Mouse (Mus musculus): ENCODE results near the gene St8sia1.

The St8sia1 gene

DNA sequence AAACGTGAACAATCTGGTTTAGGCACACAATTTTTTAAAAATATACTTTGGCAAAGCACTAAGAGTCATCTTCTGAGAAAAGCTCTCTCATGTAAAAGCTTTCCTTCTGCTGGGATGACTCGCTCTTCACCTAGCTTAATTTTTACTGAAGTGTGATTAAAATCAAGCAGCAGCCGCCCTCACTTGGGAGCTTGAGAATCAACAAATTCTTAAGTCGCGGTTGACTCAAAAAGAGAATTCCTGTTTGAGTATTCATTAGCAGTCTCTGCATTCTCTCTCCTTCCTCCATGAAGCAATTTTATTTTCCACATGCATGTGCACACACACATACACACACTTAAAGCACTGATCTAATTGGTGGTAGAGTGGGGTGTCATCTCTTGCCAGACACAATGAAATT, 138.8 kb downstream of the St8sia1 start:
- DNase-seq (ENCODE audit: low spot score in 2 of 2): no peak

DNA sequence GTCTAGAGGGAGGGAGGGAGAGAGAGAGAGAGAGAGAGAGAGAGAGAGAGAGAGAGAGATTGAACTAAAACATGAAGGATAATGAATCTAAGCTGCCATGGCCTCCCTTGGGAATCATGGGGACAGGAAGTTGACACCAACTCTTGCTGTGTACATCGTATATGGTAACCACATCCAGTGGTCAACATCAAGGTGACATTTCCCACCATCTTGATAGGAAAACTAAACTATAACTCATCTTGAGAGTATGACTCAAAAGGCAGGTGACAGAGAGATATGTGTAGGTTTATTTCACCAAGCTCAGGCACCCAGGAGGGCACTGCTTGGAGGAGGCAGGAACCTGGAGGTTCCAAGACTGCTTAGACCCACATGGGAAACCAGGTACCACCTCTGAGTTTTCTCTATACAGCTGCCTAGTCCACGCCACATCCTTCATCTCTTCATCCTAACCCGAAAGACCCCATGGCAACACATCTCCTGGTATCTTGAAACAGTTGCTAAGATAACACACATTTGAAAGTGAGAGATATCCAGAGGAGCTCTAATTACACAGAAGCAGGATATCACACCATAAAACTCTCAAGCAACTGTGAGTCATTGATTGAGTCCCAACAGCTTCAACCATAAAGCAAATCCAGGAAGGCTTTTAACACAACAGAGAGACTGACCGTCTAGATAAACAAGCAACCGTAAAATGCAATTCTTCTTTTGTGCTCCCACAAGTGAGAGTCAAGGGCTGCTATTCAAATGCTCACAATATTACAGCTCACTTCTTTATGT, 141.1 kb downstream of the St8sia1 start:
- DNase-seq (ENCODE audit: low spot score in 2 of 2): no peak

DNA sequence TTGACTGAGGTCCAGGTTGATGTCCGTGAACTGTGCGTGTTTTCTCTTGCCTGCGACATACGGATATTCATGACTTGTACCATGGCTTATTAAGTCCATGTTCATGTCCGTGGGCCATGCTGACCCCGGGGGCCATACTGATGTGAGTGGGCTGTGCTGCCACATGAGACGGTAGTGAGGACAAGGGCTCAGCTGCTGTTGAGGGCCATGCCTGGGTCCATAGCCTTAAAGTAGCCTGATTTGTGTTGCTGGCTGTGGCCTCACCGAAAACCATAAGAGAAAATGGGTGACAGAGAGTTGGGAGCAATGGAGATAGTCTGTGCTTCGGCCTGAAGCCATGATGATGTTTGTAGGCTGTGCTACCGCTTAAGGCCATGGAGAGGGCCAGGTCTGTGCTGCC, 145.9 kb downstream of the St8sia1 start:
- DNase-seq (ENCODE audit: low spot score in 2 of 2): no peak

DNA sequence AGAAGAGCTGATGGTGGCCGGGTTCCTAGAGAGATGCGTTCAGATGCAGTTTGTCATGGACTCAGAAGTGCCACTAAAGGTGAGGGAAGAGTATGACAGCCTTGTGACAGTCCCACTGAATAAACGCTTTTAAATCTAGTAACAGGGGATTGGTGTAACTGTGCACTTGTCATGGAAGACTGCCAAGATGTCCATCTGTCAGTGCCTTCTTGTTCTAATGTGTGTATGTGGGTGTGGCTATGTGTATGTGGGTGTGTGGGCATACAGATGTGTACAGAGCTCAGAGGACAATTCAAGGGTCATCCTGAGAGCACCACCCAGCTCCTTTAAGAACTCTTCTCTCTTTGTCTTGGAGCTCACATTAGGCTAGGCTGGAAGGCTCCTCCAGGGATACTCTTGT, 148.7 kb downstream of the St8sia1 start:
- DNase-seq (ENCODE audit: low spot score in 2 of 2): no peak

DNA sequence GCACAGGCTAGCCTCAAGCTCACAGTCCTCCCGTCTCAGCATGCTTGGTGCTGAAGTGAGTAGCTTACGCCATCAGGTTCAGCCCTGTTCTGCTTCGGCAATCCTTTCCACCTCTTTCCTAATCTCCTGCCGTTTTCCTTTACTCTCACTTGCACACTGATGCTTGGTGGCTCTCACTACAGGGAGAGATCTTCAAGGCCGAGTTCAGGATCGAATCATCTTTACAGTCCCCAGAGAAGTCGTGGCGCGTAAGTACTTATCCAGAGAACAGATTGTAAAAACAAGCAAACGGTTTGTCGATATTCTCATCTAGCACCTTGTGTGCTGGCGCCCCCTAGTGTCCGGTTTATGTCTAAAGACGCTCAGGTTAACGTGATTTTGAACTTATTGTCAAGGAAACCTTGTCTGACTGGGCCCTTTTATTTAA, 149.7 kb downstream of the St8sia1 start:
- peak; percentile 72 to 93 for DNase-seq (ENCODE audit: low spot score in 2 of 2)

DNA sequence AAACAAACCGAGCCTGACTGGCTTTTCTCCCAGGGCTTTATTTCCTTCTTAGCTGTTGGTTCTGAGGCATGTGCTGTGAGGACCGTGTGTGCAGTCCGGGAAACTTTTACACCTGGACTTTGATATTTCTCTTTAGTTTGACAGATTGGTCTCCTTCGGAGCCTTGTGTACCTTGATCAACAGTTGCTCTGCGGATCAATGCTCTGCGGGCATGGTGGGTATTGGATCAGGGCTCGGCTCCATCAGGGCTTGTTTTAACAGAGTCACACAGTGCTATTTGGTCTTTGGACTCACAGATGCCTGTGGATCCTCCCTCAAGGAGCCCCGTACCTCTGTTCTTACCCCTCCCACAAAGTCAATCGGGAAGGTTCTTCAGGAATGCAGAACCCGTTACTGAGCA, 150.2 kb downstream of the St8sia1 start:
- DNase-seq (ENCODE audit: low spot score in 2 of 2): no peak

DNA sequence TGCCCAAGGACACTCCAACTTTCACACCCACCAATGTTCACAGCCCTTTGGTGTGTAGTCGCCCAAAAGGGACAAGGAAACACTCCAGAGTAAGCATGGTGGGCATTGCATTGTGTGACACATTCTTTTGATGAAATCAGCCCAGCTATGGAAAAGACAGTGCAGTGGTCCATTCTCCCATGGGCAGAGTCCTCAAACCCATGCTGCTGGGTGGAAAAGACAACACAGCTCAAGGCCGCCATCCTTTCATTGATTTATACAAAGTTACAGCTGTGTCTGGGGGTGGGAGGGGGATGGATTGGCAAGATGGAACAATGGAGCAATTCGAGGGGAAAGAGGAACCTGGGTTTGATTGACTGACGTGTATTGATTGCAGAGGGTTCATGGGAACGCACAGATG, 151.3 kb downstream of the St8sia1 start:
- no peak for DNase-seq (ENCODE audit: low spot score in 2 of 2)

DNA sequence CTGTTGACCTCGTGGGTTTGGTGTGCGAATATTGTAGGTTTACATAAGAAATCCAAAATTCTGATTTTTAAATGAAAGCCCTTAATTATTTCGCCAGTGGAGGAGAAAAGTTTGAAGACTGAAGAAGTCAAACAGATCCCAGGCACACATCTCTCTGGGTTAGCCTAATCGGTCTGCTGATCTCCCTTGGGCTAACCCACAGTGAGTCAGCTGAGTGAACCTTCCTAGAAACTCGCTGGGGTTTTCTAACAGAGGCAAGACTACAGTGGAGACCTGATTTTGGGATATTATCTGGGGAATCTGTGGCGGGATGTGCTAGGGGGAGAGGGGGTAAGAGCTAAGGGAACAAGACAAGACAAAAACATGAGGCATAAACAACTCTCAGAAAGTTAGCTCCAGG, 154.0 kb downstream of the St8sia1 start:
- DNase-seq (ENCODE audit: low spot score in 2 of 2): no peak

DNA sequence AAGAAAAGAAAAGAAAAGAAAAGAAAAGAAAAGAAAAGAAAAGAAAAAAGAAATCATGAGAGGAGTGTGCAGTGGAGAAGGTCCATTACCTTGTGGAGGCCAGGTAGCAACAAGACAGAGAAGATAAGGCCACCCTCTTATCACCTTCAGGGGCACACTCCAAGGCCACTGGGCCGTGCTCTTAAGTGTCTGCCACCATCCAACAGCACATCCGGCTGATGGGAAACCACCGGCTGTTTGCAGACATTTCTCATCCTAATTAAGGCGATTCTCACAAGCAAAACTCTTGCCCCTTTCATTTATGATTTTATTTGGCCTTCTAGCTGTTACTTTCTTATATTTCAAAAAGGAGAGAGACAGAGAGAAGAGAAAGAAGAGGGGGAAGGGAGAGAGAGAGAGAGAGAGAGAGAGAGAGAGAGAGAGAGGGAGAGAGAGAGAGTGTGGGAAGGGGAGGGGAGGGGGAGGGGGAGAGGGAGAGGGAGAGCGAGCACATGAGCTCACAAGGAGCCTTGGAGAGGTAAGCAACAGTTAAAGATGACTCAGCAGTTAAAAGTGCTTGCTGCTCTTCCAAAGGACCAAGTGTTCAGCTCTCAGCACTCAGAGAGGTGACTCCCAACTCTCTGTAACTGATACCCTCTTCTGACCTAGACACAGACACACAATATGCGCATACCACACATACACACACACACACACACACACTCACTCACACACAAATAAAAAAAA, 154.7 kb downstream of the St8sia1 start:
- DNase-seq (ENCODE audit: low spot score in 2 of 2): no peak

DNA sequence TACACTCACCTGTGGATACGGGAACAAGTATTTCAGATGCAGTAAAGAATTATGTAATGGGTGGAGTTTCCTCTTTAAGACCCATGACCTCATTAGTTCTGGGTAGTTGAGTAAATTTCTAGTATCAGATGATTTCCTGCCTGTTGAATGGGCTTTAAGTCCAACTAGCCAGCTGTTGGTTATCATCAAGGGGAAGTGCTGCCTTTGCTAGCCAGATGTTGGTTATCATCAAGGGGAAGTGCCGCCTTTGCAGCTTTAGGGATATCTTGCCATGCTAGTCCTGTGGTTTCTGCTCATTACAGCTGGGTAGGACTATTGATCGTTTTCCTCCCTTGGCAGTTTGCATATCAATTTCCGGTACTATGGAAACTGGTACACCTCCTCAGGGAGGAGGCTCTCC, 157.9 kb downstream of the St8sia1 start:
- DNase-seq (ENCODE audit: low spot score in 2 of 2): no peak

DNA sequence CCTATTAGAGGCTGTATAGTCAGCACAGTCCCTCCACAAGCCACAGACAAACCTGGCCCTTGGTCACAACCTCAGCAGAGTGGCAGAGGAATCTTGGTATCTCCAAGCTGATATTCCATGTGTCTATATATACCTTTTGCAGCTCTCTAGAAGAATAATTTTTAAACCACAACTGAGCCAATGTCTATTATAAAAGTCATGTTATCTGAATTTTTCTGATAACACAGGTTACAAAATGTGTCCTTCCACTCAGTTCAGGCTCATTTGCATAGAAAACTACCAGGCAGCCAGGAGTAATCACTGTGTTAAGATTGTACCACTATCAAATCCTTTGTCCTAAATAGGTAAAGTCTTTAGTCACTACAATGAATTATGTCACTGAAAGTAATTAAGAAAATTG, 159.8 kb downstream of the St8sia1 start, which contains the start of gene Sult6b2:
Gene Sult6b2, minus strand, starts transcription at position 101 of the 400 bp plus-strand sequence.
- DNase-seq (ENCODE audit: low spot score in 2 of 2): no peak

DNA sequence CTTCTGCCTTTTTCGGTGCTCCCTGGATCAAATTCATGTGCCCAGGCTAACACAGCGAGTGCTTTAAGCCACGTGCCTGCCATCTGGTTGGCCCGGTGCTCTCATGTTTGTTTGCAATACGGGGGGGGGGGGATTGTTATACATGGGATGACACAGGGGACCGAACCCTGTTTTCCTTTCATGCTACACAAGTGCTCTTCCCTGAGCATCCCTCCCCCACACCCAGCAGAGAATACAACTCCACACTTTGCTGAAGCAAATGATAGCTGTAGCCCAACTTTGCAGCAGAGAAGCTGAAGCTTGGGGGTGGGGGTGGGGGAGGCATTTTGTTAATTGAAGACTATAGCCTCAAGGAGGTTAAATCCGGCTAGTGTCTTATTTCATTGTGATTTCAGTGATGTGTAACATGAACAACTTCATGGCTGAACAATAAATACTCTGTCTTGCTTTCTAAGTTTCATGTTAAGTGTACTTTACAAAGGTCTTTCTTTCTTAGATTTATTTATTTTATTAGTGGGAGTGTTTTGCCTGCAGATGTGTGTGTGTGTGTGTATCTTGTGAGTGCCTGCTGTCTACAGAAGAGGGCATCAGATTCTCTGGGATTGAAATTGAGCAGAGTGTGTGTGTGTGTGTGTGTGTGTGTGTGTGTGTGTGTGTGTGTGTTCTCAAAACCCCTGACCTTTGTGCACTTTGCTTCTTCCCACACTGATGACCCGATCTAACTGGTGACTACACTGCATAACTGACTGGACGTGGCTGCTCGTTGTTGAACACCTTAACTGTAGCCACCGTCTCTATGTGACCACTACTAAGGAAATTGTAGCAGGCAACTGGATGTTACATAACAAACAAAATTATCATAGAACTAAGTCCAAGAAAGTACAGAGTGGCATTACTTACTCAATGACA, 161.4 kb downstream of the St8sia1 start:
- no peak for DNase-seq (ENCODE audit: low spot score in 2 of 2)

DNA sequence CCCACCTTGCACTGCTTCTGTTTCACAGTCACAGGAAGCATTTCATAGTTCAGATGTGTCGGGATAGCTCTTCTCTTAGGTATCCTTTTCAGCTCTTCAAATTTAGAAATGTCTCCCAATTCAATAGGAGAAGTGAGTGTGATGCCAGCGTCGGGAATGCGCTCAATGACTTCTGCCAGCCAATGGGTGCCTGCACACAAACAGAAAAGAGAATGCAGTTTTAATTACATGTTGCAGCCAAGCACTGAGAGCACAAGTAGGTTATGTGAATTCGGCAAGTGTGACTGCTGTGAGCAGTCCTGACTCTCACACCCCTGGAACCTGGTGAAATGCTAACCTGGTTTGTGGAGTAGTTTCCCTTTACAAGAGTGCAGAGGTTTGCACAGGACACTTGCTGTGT, 162.6 kb downstream of the St8sia1 start:
- DNase-seq (ENCODE audit: low spot score in 2 of 2): no peak

DNA sequence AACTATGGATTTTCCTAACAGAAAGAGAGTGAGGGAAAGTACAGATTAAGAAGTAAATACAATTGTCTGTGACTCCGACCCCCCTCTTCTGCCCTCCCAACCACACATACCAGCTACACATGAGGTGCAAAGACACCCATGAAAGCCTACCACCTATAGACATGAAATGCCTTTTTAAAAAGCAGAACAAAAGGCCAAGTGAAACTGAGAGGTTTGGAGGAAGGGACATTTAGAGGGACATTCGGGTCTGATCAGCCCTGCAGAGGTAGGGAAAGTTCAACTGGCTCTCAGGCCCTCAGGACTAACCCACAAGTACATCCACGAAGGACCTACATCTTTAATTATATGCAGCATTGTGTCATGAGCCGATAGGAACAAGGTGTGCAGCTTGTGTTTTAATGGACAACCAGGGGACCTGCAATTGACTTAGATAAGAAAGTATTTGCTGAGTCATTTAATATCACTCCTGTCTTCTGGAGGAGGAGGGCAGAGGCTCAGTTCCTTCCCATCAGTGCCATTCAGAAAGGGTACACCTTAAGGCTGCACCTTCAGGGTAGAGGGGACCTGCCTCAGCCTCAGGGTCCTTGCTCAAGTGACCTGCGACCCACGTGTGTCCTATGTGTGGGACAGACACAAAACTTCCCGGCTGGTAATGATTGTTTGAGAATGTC, 164.4 kb downstream of the St8sia1 start:
- no peak for DNase-seq (ENCODE audit: low spot score in 2 of 2)

DNA sequence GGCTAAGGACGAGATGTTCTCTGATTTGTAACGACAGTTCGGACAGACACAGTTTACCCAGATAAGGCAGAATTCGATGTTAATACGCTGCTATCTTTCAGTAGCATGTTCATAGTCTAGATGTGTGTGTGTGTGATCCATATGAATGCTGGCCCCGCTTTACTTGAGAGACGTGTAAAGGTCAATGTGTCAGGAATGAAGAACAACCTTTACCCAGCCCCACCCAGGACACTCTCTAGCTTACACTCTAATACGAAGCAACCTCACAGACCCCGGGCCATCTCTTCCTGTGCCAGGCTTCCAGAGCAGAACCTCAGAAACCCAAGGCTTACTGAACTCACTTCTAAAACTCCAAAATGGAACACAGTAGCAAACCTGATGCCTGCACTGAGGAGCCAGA, 165.4 kb downstream of the St8sia1 start:
- no peak for DNase-seq (ENCODE audit: low spot score in 2 of 2)

DNA sequence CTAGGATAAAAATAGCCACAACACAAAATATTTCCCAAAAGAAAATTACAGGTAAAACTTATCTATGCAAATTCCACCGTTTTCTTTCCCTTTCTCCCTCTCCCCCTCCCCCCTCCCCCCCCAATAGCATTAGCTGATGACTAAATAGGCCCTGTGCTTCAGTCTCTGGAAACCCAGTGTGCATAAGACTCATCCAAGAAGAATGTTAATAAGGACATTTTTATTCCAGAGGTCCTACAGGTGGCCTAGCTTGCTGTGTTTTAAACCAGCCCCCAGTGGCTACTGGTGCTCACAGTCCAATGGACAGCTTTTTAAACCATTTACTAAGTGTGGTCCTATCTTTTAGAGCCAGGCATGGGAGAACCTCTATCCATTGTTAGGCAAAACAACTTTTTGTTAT, 166.3 kb downstream of the St8sia1 start:
- DNase-seq (ENCODE audit: low spot score in 2 of 2): no peak

DNA sequence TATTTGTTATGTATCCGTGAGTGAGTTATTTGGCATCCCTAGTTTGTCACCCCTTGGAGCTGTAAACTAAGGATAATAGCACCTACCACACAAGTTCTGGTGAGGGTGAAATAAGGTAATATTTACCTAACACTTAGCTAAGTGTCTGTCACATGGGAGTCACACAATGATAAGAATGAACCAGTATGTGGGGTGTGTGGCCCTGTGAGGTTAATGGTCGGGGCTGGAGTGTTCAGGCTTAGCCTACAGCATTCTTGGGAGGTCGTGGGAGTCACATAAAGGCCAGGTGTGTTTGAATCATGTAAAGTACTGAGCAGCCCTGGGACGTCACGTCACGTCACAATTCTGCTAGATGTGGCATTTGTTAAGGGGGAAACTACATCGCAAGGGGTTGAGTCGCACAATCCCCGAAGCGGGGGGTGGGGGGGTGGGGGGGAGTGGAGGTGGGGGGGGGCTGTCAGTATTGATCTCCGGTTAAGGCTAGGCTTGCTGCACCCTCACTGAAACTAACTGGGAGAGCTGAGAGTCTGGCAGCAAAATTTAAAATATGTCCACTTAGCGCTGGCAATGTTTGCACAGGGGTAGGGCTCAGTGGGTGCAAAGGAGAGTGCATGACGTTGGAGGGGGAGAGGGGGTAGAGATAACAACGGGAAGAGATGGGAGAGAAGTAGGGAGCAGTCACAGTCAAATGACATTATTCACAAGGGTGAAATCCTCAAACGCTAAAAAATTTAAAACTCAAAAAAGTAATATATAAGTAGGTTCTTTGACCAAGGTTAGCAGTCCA, 168.4 kb downstream of the St8sia1 start:
- no peak for DNase-seq (ENCODE audit: low spot score in 2 of 2)

DNA sequence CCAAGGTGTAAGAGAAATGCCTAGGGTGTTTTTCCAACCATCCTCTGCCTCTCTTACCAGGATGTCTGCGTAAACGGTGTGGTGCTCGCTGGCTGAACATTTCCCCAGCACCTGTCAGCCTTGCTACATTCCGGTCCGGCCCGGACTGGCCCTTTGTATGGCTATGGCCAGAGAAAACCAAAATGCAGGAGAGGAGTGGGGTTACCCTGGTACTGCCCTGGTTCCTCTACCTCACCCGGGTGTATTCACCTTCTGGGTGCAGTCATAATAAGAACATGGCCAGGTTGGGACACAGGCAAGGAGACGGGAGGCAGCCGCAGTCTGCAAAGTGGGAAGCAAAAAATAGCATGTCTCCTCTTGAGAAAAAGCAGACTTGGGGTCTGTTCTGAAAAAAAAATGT, 169.2 kb downstream of the St8sia1 start:
- no peak for DNase-seq (ENCODE audit: low spot score in 2 of 2)

DNA sequence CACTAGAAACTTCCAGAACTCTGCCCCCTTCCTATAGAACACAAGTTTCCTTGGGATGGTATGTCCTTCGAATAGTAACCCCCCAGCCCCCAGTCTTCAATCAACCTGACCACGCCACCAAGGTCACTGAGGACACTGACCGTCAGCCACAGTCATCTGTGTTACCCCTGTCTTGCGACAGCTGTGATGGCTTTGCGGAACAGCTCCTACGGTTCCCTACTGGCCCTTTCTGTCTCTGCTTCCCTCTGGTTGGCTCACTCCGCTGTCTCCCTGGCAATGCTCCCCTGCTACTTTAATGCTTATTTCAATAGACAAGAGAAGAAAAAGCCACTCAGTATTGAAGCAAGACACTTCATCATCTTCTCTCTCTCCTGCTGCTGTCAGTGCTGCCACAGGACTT, 170.8 kb downstream of the St8sia1 start:
- DNase-seq (ENCODE audit: low spot score in 2 of 2): no peak

DNA sequence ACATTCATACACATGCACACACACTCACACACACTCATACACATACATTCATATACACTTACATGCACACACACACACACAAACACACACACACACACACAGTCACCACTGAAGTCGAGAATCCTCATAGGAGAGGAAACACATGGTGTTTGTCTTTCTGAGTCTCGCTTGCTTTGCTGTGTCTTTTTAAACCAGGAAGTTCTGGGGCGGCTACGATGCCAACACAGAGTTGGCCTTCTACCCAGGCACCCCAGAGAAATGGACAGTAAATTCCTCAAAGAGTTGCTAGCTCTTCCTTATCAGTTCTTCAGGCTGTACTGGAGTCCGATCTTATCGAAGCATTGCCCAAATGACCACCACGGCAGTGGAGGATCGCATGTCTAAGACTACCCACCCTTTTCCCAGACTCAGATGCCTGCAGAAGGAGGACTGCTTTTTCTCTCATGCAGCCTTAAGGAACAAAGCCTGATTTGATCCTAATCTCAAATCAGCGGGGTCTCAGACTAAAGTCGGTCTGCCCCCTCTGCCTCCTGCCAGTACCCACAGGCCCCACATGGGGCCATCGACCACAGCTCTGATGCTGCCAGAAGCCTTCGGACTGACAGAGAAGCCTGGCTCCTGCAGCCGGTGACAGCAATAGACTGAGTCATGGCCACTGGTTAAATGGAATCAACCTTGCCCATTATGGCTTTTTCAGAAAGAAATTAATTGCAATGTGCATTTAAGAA, 171.8 kb downstream of the St8sia1 start:
- peak in 1 of 2 experiments; percentile 20 for DNase-seq (ENCODE audit: low spot score in 2 of 2)
